Mouse (Mus musculus) midbrain, embryonic 13.5 days (tissue): Measurements from ENCODE around the gene Zfp217. TPM values are rescaled to one million over a fixed set of nuclear protein-coding genes. Genes with fewer than 3 reads are reported as not detected.
A peak's percentile ranks its signal among the peaks of the same experiment; 100 is the strongest.

ENCODE experiments used
- ATAC-seq: fragments of 200-750 bp; cut with Nextera tagmentation; 2 replicates; pipeline ENCODE4 v1.8.0; 2017; ENCODE audit warnings: mild to moderate bottlenecking, moderate TSS enrichment, moderate library complexity
- H3K27ac ChIP-seq: fragments of 300-500 bp; sonication (generic); 2 replicates; pipeline ENCODE4 v1.5.1; 2015; ENCODE audit warnings: inconsistent platforms, mild to moderate bottlenecking, moderate library complexity
- H3K27me3 ChIP-seq: fragments of 300-500 bp; sonication (generic); 2 replicates; pipeline ENCODE4 v1.6.1; 2015; ENCODE audit warnings: mild to moderate bottlenecking, inconsistent platforms
- H3K36me3 ChIP-seq: fragments of 300-500 bp; sonication (generic); 2 replicates; pipeline ENCODE4 v1.6.1; 2015; ENCODE audit warnings: mild to moderate bottlenecking, inconsistent platforms
- H3K4me1 ChIP-seq: fragments of 300-500 bp; sonication (generic); replicated peaks from 2 replicates; pipeline ENCODE4 v1.6.1; 2015; ENCODE audit warnings: inconsistent platforms
- H3K4me2 ChIP-seq: fragments of 300-500 bp; sonication (generic); replicated peaks from 2 replicates; pipeline ENCODE4 v1.6.1; 2015; ENCODE audit warnings: moderate library complexity, mild to moderate bottlenecking, inconsistent platforms
- H3K4me3 ChIP-seq: fragments of 300-500 bp; sonication (generic); replicated peaks from 2 replicates; pipeline ENCODE4 v1.5.1; 2015; ENCODE audit warnings: mild to moderate bottlenecking, inconsistent platforms
- H3K9ac ChIP-seq: fragments of 300-500 bp; sonication (generic); replicated peaks from 2 replicates; pipeline ENCODE4 v1.6.1; 2015; ENCODE audit warnings: mild to moderate bottlenecking, inconsistent platforms
- H3K9me3 ChIP-seq: fragments of 300-500 bp; sonication (generic); 2 replicates; pipeline ENCODE4 v1.6.1; 2016; ENCODE audit warnings: mild to moderate bottlenecking, inconsistent platforms
- WGBS: fragments of 180-500 bp; shearing (Covaris S2); methylation state at CpG from one replicate; pipeline ENCODE4 v1.1.7; 2015; 5-methylcytosine and 5-hydroxymethylcytosine counted together
- polyA plus RNA-seq: library from polyadenylated mRNA; unstranded; fragments of >200 nt; fragmentation: Nextera tagmentation; extraction: Ambion mirVana; gene quantifications from 2 replicates; pipeline ENCODE4 v1.2.1, GENCODE M21; 2015

Gene Zfp217
- polyA plus RNA-seq, 1 experiment from 2014 or later, result 1.8 TPM

GRCm38 (mm10) chr2:170179317-170179716 lies 31.4 kb upstream of the Zfp217 start:
- Histone ChIP-seq H3K27me3 (no peaks in the 10 kb centered on the region), H3K9me3 (no peaks in the 10 kb centered on the region), H3K4me3 (no peak overlapping the region), H3K36me3 (no peaks in the 10 kb centered on the region), H3K27ac (no peak overlapping the region), H3K4me1 (peaks cover 28% of the 10 kb centered on the region), H3K4me2 (no peak overlapping the region), H3K9ac (no peak overlapping the region)
- no peak for ATAC-seq
- 89% methylated on average over 5 of the region's 5 CpGs for WGBS

GRCm38 (mm10) chr2:170177323-170177722 lies 29.4 kb upstream of the Zfp217 start:
- Histone ChIP-seq H3K4me1 (peaks cover 27% of the 10 kb centered on the region), H3K4me2 (no peak overlapping the region), H3K27ac (no peak overlapping the region), H3K4me3 (no peak overlapping the region), H3K9ac (no peak overlapping the region), H3K27me3 (no peaks in the 10 kb centered on the region), H3K36me3 (no peaks in the 10 kb centered on the region), H3K9me3 (no peaks in the 10 kb centered on the region)
- ATAC-seq, result no peak
- WGBS, result 35% methylated on average over 8 of the region's 8 CpGs

DNA sequence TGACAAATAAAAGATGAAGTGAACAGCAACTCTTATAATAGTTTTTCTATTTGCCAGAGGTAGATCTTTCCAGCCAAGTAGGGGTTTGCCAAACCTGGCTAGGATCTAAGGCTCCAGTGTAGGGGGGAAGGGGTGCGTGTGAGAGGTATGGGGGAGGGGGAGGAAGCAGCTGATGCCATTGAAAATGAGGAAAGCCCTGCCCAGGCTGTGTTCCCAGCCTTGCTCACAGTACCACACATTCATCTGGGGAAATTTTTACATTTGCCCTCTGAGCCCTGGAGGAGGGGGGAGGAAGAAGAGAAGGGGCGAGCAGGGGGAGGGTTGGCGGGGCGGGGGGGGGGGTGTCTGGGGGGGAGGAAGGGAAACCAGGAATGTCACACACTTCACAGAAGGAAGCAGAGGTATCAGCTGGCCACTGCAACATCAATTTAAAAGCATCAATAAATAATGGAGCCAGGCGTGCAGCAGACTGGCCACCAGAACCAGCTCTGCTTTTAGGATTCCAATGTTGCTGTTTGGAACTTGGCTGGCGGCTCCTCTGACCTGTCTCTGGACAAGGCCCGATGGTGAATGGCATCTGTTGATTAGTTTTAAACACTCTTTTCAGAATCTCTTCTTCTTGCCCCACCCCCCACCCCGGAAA lies 28.5 kb upstream of the Zfp217 start:
- Histone ChIP-seq H3K9ac (no peak overlapping the region), H3K9me3 (no peaks in the 10 kb centered on the region), H3K27me3 (no peaks in the 10 kb centered on the region), H3K4me2 (no peak overlapping the region), H3K4me3 (no peak overlapping the region), H3K36me3 (no peaks in the 10 kb centered on the region), H3K4me1 (peaks cover 27% of the 10 kb centered on the region), H3K27ac (no peak overlapping the region)
- 26% methylated on average over 6 of the region's 8 CpGs for WGBS
- 0 out of 2 replicates have a peak, but pooled peaks have one; percentile 60 for ATAC-seq

DNA sequence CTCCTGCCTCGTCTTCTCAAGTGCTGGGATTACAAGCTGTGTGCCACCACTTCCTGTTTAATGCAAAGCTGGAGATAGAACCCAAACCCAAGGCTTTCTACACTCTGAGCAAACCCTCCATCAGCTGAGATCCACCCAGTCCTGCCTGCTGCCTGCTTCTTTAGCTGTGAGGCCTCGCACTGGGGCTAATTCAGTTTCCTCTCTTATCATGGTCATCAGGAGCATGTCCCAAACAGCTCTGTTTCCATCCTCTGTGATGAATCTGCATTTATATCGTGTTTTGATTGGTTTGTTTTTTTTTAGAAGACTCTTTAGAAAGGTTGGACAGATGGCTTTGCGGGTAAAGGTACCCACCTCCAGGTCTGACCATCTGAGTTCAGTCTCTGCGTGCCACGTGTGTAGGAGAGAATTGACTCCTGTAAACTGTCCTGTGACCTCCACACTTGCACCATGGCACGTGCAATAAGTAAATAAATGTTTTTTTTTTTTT lies 27.8 kb upstream of the Zfp217 start:
- ATAC-seq, result no peak
- no peak overlapping the region for H3K9ac ChIP-seq
- WGBS, result 72% methylated on average over 7 of the region's 7 CpGs
- H3K4me3 ChIP-seq, result no peak overlapping the region
- peaks cover 27% of the 10 kb centered on the region for H3K4me1 ChIP-seq
- H3K27ac ChIP-seq, result no peak overlapping the region
- H3K4me2 ChIP-seq, result no peak overlapping the region
- H3K27me3 ChIP-seq, result no peaks in the 10 kb centered on the region
- no peaks in the 10 kb centered on the region for H3K9me3 ChIP-seq
- no peaks in the 10 kb centered on the region for H3K36me3 ChIP-seq

- Histone ChIP-seq H3K9ac (no peak overlapping the region), H3K9me3 (no peaks in the 10 kb centered on the region), H3K27me3 (no peaks in the 10 kb centered on the region), H3K4me2 (no peak overlapping the region), H3K4me3 (no peak overlapping the region), H3K4me1 (peaks cover 27% of the 10 kb centered on the region), H3K36me3 (no peaks in the 10 kb centered on the region), H3K27ac (no peak overlapping the region)
- ATAC-seq, result no peak
- 82% methylated on average over 3 of the region's 3 CpGs for WGBS
Observed at GRCm38 (mm10) chr2:170175190-170175589, 27.3 kb upstream of the Zfp217 start.

DNA sequence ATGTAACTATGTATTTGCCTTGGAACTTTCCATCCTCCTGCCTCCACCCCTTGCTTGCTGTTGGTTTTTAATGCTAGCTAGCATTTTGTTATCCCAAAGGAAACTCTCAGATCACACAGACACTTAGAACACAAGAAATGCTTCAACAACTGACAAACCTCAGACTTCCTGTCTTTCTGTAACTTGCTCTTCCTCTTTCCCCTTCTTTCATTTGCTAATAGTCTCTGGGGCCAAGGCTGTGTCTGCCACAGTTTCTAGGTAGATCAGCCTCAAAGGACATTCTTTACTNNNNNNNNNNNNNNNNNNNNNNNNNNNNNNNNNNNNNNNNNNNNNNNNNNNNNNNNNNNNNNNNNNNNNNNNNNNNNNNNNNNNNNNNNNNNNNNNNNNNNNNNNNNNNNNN lies 21.2 kb upstream of the Zfp217 start:
- peaks cover 3% of the 10 kb centered on the region for H3K4me1 ChIP-seq
- no peaks in the 10 kb centered on the region for H3K27me3 ChIP-seq
- H3K27ac ChIP-seq, result no peak overlapping the region
- H3K36me3 ChIP-seq, result no peaks in the 10 kb centered on the region
- no peak overlapping the region for H3K4me3 ChIP-seq
- no peak overlapping the region for H3K4me2 ChIP-seq
- no peak for ATAC-seq
- H3K9me3 ChIP-seq, result no peaks in the 10 kb centered on the region
- H3K9ac ChIP-seq, result no peak overlapping the region

DNA sequence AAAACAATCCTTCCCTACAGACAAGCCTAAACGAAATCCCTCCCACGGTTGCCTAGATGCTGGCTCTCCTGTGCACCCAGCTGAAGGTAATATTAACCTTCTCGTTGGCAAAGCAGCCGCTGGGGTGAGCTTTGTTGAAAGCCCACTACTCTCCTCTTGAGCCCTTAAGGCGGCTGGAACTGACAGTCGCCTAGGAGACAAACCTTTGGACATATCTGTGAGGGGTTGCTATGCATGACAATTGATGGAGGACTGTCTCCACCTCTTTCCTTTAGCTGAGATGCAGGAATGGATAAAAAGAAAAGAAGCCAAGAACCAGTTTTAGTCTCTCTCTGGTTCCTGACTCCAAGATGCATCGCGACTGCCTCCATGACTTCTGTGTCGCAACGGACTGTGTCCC lies 17.7 kb upstream of the Zfp217 start:
- Histone ChIP-seq H3K27me3 (no peaks in the 10 kb centered on the region), H3K4me2 (no peak overlapping the region), H3K9me3 (no peaks in the 10 kb centered on the region), H3K4me3 (no peak overlapping the region), H3K9ac (no peak overlapping the region), H3K27ac (no peak overlapping the region), H3K4me1 (no peaks in the 10 kb centered on the region), H3K36me3 (no peaks in the 10 kb centered on the region)
- WGBS, result 75% methylated on average over 10 of the region's 10 CpGs
- ATAC-seq, result no peak

DNA sequence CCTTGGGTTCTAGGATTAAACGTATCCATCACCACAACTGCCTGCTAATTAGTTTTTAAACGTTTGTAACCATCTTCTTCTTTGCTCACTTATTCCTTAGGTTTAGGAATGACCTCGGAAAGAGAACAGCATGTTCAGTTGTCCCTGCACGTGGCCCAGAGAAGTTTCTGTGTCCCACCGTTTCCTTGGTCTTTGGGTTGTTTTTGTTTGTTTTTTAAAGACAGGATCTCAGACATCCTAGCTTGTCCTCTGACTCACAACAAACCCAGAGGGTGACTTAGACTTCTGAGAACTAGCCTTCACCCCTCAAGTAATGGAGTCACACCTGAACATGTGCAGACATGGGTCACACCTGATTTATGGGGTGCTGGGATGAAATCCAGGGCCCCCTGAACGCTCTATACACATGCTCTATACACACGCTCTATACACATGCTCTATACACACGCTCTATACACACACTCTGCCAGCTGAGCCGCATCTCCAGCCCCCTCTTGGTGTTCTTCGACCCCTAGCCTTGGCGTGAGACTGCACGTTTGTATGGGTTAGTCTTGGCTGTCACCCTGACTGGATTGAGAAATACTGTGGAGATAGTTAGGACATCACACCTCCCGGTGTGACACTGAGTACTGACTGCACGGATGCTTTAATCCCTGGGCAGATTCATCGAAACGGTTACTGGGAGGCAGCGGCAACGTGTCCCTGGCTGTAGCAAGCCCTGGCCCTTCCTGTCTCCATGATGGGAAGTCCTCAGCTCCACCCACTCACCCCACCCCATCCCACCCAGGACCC lies 16.0 kb upstream of the Zfp217 start:
- no peaks in the 10 kb centered on the region for H3K36me3 ChIP-seq
- H3K4me2 ChIP-seq, result no peak overlapping the region
- ATAC-seq, result no peak
- peaks cover 4% of the 10 kb centered on the region; the same call in 1 of the 2 replicates for H3K4me1 ChIP-seq
- 88% methylated on average over 18 of the region's 18 CpGs for WGBS
- H3K27ac ChIP-seq, result no peak overlapping the region
- H3K9ac ChIP-seq, result no peak overlapping the region
- H3K9me3 ChIP-seq, result no peaks in the 10 kb centered on the region
- no peaks in the 10 kb centered on the region; the same call in 1 of the 2 replicates for H3K27me3 ChIP-seq
- no peak overlapping the region for H3K4me3 ChIP-seq

GRCm38 (mm10) chr2:170159795-170160568 lies 12.1 kb upstream of the Zfp217 start:
- whole genome bisulfite sequencing, result 49% methylated on average over 15 of the region's 15 CpGs
- H3K27ac ChIP-seq, result no peak overlapping the region
- H3K9ac ChIP-seq, result no peak overlapping the region
- peaks cover 8% of the 10 kb centered on the region for H3K4me1 ChIP-seq
- no peaks in the 10 kb centered on the region for H3K36me3 ChIP-seq
- H3K4me3 ChIP-seq, result no peak overlapping the region
- no peaks in the 10 kb centered on the region; the same call in 1 of the 2 replicates for H3K27me3 ChIP-seq
- H3K4me2 ChIP-seq, result no peak overlapping the region
- ATAC-seq, result no peak
- no peaks in the 10 kb centered on the region for H3K9me3 ChIP-seq

- H3K36me3 ChIP-seq, result no peaks in the 10 kb centered on the region
- peaks cover 18% of the 10 kb centered on the region for H3K4me1 ChIP-seq
- no peak overlapping the region for H3K4me3 ChIP-seq
- WGBS, result 85% methylated on average over 4 of the region's 4 CpGs
- peaks cover 3% of the 10 kb centered on the region; the same call in 1 of the 2 replicates for H3K27me3 ChIP-seq
- H3K4me2 ChIP-seq, result no peak overlapping the region
- H3K9ac ChIP-seq, result no peak overlapping the region
- no peak for ATAC-seq
- H3K9me3 ChIP-seq, result no peaks in the 10 kb centered on the region
- H3K27ac ChIP-seq, result no peak overlapping the region
Observed at GRCm38 (mm10) chr2:170158987-170159386, 11.1 kb upstream of the Zfp217 start.

- no peak overlapping the region for H3K27ac ChIP-seq
- peaks cover 3% of the 10 kb centered on the region; the same call in 1 of the 2 replicates for H3K27me3 ChIP-seq
- H3K36me3 ChIP-seq, result no peaks in the 10 kb centered on the region
- peaks cover 25% of the 10 kb centered on the region for H3K4me1 ChIP-seq
- H3K9me3 ChIP-seq, result no peaks in the 10 kb centered on the region
- no peak overlapping the region for H3K4me2 ChIP-seq
- no peak overlapping the region for H3K9ac ChIP-seq
- 51% methylated on average over 5 of the region's 5 CpGs for WGBS
- no peak overlapping the region for H3K4me3 ChIP-seq
- no peak for ATAC-seq
Observed at GRCm38 (mm10) chr2:170158251-170158650, 10.3 kb upstream of the Zfp217 start.
